Mouse (Mus musculus) hindbrain, embryonic 12.5 days (tissue): ENCODE results near the gene Acot5. TPM values are rescaled to one million over a fixed set of nuclear protein-coding genes. Genes with fewer than 3 reads are reported as not detected.
"Not testable (repeated sequence)": the region's sequence is repeated elsewhere in the genome, so short reads cannot be mapped to it uniquely, and the experiment has no call there.

Source experiments
- ATAC-seq: fragments of 200-750 bp; cut with Nextera tagmentation; 2 replicates; pipeline ENCODE4 v1.8.0; 2017; ENCODE audit warnings: moderate TSS enrichment; ENCODE audit not compliant: low FRiP score
- H3K27ac ChIP-seq: fragments of 300-500 bp; sonication (generic); 2 replicates; pipeline ENCODE4 v1.5.1; 2016; ENCODE audit warnings: mild to moderate bottlenecking
- H3K27me3 ChIP-seq: fragments of 300-500 bp; sonication (generic); 2 replicates; pipeline ENCODE4 v1.6.1; 2016; ENCODE audit warnings: mild to moderate bottlenecking
- H3K36me3 ChIP-seq: fragments of 300-500 bp; sonication (generic); 2 replicates; pipeline ENCODE4 v1.6.1; 2016; ENCODE audit warnings: mild to moderate bottlenecking
- H3K4me1 ChIP-seq: fragments of 300-500 bp; sonication (generic); 2 replicates; pipeline ENCODE4 v1.6.1; 2016
- H3K4me2 ChIP-seq: fragments of 300-500 bp; sonication (generic); replicated peaks from 2 replicates; pipeline ENCODE4 v1.6.1; 2016; ENCODE audit warnings: mild to moderate bottlenecking
- H3K4me3 ChIP-seq: fragments of 300-500 bp; sonication (generic); 2 replicates; pipeline ENCODE4 v1.5.1; 2016; ENCODE audit warnings: mild to moderate bottlenecking
- H3K9ac ChIP-seq: fragments of 300-500 bp; sonication (generic); 2 replicates; pipeline ENCODE4 v1.6.1; 2016; ENCODE audit warnings: mild to moderate bottlenecking, moderate library complexity
- H3K9me3 ChIP-seq: fragments of 300-500 bp; sonication (generic); replicated peaks from 2 replicates; pipeline ENCODE4 v1.6.1; 2016; ENCODE audit warnings: mild to moderate bottlenecking
- WGBS: fragments of 180-500 bp; shearing (Covaris S2); methylation state at CpG from one replicate; pipeline ENCODE4 v1.1.7; 2016; 5-methylcytosine and 5-hydroxymethylcytosine counted together
- polyA plus RNA-seq: library from polyadenylated mRNA; unstranded; fragments of >200 nt; fragmentation: Nextera tagmentation; extraction: Ambion mirVana; gene quantifications from 2 replicates; pipeline ENCODE4 v1.2.1, GENCODE M21; 2016

The Acot5 gene
- polyA plus RNA-seq, 1 experiment from 2014 or later, result not detected

GRCm38 (mm10) chr12:84038691-84039111, 30.4 kb upstream of the Acot5 start, which contains the start of gene Gm49366:
Gm49366 (plus strand) TSS chr12:84038935.
- ATAC-seq, result peak; percentile 46; the same call in 1 of the 2 replicates
- Histone ChIP-seq H3K4me3 (peak within 1 kb of the TSS; percentile 42), H3K4me2 (peak within 1 kb of the TSS; percentile 58), H3K9ac (peak within 1 kb of the TSS; percentile 59), H3K9me3 (peaks cover 12% of the 10 kb centered on the region)
- H3K27ac ChIP-seq, H3K27me3 ChIP-seq, H3K4me1 ChIP-seq, H3K36me3 ChIP-seq: not testable (repeated sequence)
- 6% methylated on average over 39 of the region's 39 CpGs for WGBS

- peaks cover 12% of the 10 kb centered on the region for H3K9me3 ChIP-seq
- no peak overlapping the region for H3K27ac ChIP-seq
These were observed 26.9 kb upstream of the Acot5 start for GRCm38 (mm10) chr12:84042248-84042647.

DNA sequence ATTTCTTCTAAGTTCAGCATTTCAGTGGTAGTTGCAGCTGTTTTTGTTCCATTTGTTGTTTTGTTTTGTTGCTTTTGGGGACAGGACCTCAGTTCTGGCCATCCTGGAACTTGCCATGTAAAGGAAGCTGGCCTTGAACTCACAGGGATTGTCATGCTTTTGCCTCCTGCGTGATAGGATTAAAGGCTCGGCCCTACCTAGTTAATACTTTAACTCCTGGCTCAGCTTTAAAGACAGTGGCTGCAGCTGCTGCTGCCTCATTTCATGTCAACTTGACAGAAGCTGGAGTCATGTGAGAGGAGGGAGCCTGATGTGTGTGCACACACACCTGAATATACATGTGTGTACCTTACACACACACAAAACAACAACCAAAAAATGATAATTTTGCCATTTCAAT, 25.1 kb upstream of the Acot5 start:
- Histone ChIP-seq H3K27me3 (no peaks in the 10 kb centered on the region), H3K9me3 (peaks cover 21% of the 10 kb centered on the region), H3K4me3 (no peak overlapping the region), H3K4me1 (no peaks in the 10 kb centered on the region), H3K9ac (no peak overlapping the region), H3K4me2 (no peak overlapping the region), H3K36me3 (no peaks in the 10 kb centered on the region), H3K27ac (no peak overlapping the region)
- ATAC-seq, result no peak
- 76% methylated on average over 2 of the region's 2 CpGs for WGBS

More at GRCm38 (mm10) chr12:84042248-84042647, 26.9 kb upstream of the Acot5 start:
- Histone ChIP-seq H3K36me3 (no peaks in the 10 kb centered on the region), H3K4me2 (no peak overlapping the region), H3K9ac (no peak overlapping the region), H3K4me3 (no peak overlapping the region), H3K27me3 (peaks cover 6% of the 10 kb centered on the region; the same call in 1 of the 2 replicates), H3K4me1 (no peaks in the 10 kb centered on the region)
- WGBS, result 87% methylated on average over 5 of the region's 5 CpGs
- no peak for ATAC-seq

DNA sequence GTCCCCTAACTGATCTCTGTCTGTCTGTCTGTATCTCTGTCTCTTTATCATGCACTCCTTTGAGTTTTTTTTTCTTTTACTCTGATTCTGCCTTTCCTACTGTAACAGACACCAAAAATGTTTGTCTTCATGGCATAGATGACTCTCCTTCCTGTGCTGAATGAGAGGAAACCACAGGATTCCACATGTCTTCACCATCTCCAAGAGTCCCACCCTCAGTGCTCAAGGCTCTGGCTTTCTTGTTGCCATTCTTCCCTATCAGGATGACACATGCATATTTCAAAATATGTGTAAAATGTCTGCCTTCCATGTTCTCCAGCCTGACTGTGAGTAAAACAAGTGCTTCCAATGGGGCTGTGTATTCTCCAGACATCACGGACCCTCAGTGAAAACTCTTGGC, 22.2 kb upstream of the Acot5 start:
- Histone ChIP-seq H3K27ac (no peak overlapping the region), H3K4me2 (no peak overlapping the region), H3K4me3 (no peak overlapping the region), H3K9me3 (peaks cover 9% of the 10 kb centered on the region; the same call in 1 of the 2 replicates), H3K9ac (no peak overlapping the region), H3K36me3 (no peaks in the 10 kb centered on the region), H3K4me1 (no peaks in the 10 kb centered on the region), H3K27me3 (peaks cover 2% of the 10 kb centered on the region; the same call in 1 of the 2 replicates)
- 92% methylated on average over 1 of the region's 1 CpGs for WGBS
- no peak for ATAC-seq

DNA sequence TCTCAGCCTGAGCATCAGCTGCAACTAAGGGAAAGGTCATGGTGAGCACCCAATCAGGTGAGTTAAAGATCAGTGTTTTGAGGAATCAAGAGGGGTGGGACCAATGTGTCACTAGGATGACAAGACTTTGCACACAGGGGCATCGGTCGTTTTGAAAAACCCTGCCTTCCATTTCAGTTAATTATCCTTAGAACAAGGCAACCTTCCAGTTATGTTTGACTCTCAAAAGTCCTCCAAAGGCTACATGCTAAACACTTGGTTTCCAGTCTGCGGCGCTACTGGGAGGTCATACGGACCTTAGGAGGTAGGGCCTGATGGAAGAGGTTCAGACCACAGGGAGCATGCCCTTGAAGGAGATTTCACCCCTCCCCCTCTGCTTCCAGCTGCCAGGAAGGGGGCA, 18.4 kb upstream of the Acot5 start:
- H3K4me1 ChIP-seq, H3K27ac ChIP-seq, H3K9ac ChIP-seq, H3K4me2 ChIP-seq, H3K4me3 ChIP-seq, H3K36me3 ChIP-seq, ATAC-seq, H3K9me3 ChIP-seq: not testable (repeated sequence)
- WGBS, result 86% methylated on average over 5 of the region's 5 CpGs
- peaks cover 29% of the 10 kb centered on the region for H3K27me3 ChIP-seq

- 81% methylated on average over 5 of the region's 5 CpGs for WGBS
- H3K27ac ChIP-seq, result no peak within 1 kb of the TSS
- H3K36me3 ChIP-seq, result no peaks in the 10 kb centered on the region
- peaks cover 29% of the 10 kb centered on the region for H3K27me3 ChIP-seq
- H3K4me3 ChIP-seq, result no peak within 1 kb of the TSS
- H3K9ac ChIP-seq, result no peak within 1 kb of the TSS
- no peak for ATAC-seq
- H3K4me1 ChIP-seq, result peaks cover 4% of the 10 kb centered on the region
- H3K4me2 ChIP-seq, result peak within 1 kb of the TSS; percentile 84; the same call in 1 of the 2 replicates
- peaks cover 9% of the 10 kb centered on the region; the same call in 1 of the 2 replicates for H3K9me3 ChIP-seq
These were observed 17.1 kb upstream of the Acot5 start, which contains the start of gene Acot3 for GRCm38 (mm10) chr12:84051937-84052474. Acot3 (plus strand) TSS chr12:84052144.

GRCm38 (mm10) chr12:84052609-84053008, 16.5 kb upstream of the Acot5 start:
- Histone ChIP-seq H3K27ac (no peak overlapping the region), H3K36me3 (no peaks in the 10 kb centered on the region), H3K27me3 (peaks cover 29% of the 10 kb centered on the region), H3K9me3 (peaks cover 7% of the 10 kb centered on the region; the same call in 1 of the 2 replicates), H3K4me3 (no peak overlapping the region), H3K9ac (no peak overlapping the region), H3K4me2 (no peak overlapping the region), H3K4me1 (peaks cover 4% of the 10 kb centered on the region)
- WGBS, result 91% methylated on average over 7 of the region's 7 CpGs
- no peak for ATAC-seq

GRCm38 (mm10) chr12:84053173-84053572, 16.0 kb upstream of the Acot5 start:
- no peak for ATAC-seq
- Histone ChIP-seq H3K9ac (peak overlapping the region; percentile 60), H3K4me2 (peak overlapping the region; percentile 84), H3K9me3 (peaks cover 1% of the 10 kb centered on the region; the same call in 1 of the 2 replicates), H3K4me1 (peaks cover 4% of the 10 kb centered on the region), H3K36me3 (no peaks in the 10 kb centered on the region), H3K27ac (no peak overlapping the region), H3K27me3 (peaks cover 29% of the 10 kb centered on the region), H3K4me3 (peak overlapping the region; percentile 49)
- WGBS, result 17% methylated on average over 16 of the region's 16 CpGs

DNA sequence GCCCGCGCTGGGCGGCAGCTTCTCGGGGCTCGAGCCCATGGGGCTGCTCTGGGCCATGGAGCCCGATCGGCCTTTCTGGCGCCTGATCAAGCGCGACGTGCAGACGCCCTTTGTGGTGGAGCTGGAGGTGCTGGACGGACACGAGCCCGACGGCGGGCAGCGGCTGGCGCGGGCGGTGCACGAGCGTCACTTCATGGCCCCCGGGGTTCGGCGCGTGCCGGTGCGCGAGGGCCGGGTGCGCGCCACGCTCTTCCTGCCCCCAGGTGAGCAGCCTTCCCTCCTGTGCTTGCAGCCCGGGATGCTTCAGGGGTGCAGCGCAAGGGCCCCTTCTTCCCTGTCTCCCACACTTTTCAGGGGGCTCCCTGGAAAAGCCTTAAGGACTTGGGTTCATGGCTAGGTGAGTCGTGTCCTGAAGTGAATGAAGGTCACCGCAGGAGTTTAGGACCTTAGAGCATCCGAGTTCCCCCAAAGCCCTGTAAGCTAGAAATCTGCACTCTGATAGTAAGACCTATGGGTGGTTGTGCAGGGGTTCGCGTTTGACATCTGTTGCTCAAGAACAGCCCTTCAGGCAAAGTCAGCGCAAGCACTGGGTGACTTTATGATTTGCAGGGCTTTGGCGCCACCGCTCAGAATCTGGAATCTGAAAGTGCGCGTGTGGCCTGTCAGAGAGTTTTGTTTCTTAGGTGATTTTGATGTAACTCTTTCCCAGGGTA, 15.3 kb upstream of the Acot5 start:
- WGBS, result 5% methylated on average over 26 of the region's 46 CpGs
- H3K4me3 ChIP-seq, result peak overlapping the region; percentile 49

DNA sequence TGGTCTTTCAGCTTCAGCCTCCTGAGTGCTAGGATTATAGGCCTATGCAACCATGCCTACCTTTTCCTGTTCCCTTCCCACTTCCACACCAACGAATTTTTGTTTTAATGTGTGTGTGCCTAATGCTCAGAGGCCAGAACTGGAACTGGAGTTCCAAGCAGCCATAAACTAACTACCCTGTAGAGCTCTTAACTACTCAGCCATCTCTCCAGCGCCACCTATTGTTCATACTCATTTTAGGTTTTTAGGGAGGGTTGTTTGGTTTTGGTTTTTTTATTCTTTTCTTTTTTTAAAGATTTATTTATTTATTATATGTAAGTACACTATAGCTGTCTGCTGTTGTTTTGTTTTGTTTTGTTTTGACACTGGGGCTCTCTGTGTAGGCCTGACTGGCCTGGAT, 8.2 kb upstream of the Acot5 start:
- no peaks in the 10 kb centered on the region for H3K36me3 ChIP-seq
- no peak overlapping the region for H3K27ac ChIP-seq
- H3K9ac ChIP-seq, result no peak overlapping the region
- no peak overlapping the region for H3K4me3 ChIP-seq
- H3K27me3 ChIP-seq, result no peaks in the 10 kb centered on the region
- no peak overlapping the region for H3K4me2 ChIP-seq
- no peaks in the 10 kb centered on the region for H3K4me1 ChIP-seq
- WGBS, result 31% methylated on average over 2 of the region's 2 CpGs
- no peaks in the 10 kb centered on the region for H3K9me3 ChIP-seq
- ATAC-seq, result no peak

More for the DNA sequence above, 15.3 kb upstream of the Acot5 start:
- Histone ChIP-seq H3K27ac (no peak overlapping the region), H3K9ac (peak overlapping the region; percentile 60), H3K4me1 (peaks cover 4% of the 10 kb centered on the region), H3K9me3 (no peaks in the 10 kb centered on the region; the same call in 1 of the 2 replicates), H3K36me3 (no peaks in the 10 kb centered on the region), H3K4me2 (peak overlapping the region; percentile 84), H3K27me3 (peaks cover 29% of the 10 kb centered on the region)
- ATAC-seq, result no peak

DNA sequence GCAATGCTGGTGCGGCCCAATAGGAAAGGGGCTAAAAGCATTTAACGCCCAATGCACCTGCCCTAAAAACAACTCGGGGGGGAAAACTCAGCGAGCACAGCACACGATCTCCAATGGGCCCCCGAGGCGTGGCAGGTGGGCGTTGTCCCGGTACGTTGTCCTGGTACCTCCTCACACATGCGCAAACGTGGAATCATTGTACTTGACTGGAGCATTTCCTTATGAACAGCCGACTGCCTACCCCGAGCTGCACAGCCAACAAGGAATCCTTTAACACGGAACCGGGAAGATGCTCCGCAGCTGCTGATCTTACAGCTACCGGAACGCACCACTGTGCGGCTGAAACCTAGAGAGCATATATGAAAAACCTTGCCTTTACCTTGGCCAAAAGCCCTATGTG, 6.8 kb upstream of the Acot5 start:
- H3K4me3 ChIP-seq, result no peak overlapping the region
- no peak overlapping the region for H3K9ac ChIP-seq
- WGBS, result 94% methylated on average over 20 of the region's 20 CpGs
- no peaks in the 10 kb centered on the region for H3K36me3 ChIP-seq
- H3K9me3 ChIP-seq, result no peaks in the 10 kb centered on the region
- H3K27me3 ChIP-seq, result peaks cover 7% of the 10 kb centered on the region; the same call in 1 of the 2 replicates
- no peaks in the 10 kb centered on the region for H3K4me1 ChIP-seq
- no peak for ATAC-seq
- H3K27ac ChIP-seq, result no peak overlapping the region
- H3K4me2 ChIP-seq, result no peak overlapping the region

DNA sequence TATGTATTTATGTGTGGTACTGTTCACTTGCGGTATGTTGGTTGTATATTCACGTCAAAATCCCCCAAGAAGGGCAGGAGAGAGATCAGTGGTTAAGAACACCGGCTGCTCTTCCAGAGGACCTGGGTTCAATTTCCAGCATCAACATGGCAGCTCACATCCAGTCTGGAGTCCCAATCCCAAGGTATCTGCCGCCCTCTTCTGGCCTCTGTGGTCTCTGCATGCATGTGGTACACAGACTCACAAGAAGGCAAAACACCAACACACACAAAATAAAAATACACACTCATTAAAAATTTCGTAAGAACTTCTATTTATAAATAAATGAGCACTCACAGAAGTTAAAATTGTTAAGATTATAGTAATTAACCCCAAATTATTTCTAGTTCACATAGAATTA, 5.9 kb upstream of the Acot5 start:
- ATAC-seq, result no peak
- H3K4me3 ChIP-seq, result no peak overlapping the region
- WGBS, result 65% methylated on average over 5 of the region's 5 CpGs

More for the DNA sequence above, 5.9 kb upstream of the Acot5 start:
- Histone ChIP-seq H3K9ac (no peak overlapping the region), H3K27ac (no peak overlapping the region), H3K36me3 (no peaks in the 10 kb centered on the region), H3K4me2 (no peak overlapping the region), H3K9me3 (no peaks in the 10 kb centered on the region), H3K4me1 (no peaks in the 10 kb centered on the region), H3K27me3 (peaks cover 16% of the 10 kb centered on the region)
